Mouse (Mus musculus) embryonic facial prominence, embryonic 11.5 days (tissue): ENCODE data around the gene Myo1a. TPM values are rescaled to one million over a fixed set of nuclear protein-coding genes. Genes with fewer than 3 reads are reported as not detected.

Experiments used
- ATAC-seq: fragments of 200-750 bp; cut with Nextera tagmentation; replicated peaks from 2 replicates; pipeline ENCODE4 v1.8.0; 2017; ENCODE audit warnings: low read depth; ENCODE audit not compliant: insufficient number of reproducible peaks, low FRiP score, low TSS enrichment
- DNase-seq: peaks from one replicate; pipeline ENCODE4 v3.0.0-alpha.2; 2015; ENCODE audit warnings: low spot score
- H3K27ac ChIP-seq: fragments of 300-500 bp; sonication (generic); replicated peaks from 2 replicates; pipeline ENCODE4 v1.5.1; 2014; ENCODE audit warnings: mild to moderate bottlenecking, low read depth, low read length, control low read depth
- H3K27me3 ChIP-seq: fragments of 300-500 bp; sonication (generic); 2 replicates; pipeline ENCODE4 v1.6.1; 2014; ENCODE audit warnings: mild to moderate bottlenecking, low read length, moderate library complexity, mixed read lengths; ENCODE audit not compliant: control insufficient read depth, insufficient read depth
- H3K36me3 ChIP-seq: fragments of 300-500 bp; sonication (generic); replicated peaks from 2 replicates; pipeline ENCODE4 v1.6.1; 2014; ENCODE audit warnings: low read depth, mild to moderate bottlenecking, low read length, moderate library complexity, mixed read lengths; ENCODE audit not compliant: control insufficient read depth, insufficient read depth
- H3K4me1 ChIP-seq: fragments of 300-500 bp; sonication (generic); 2 replicates; pipeline ENCODE4 v1.6.1; 2014; ENCODE audit warnings: low read length, mixed read lengths; ENCODE audit not compliant: control insufficient read depth, insufficient read depth
- H3K4me2 ChIP-seq: fragments of 300-500 bp; sonication (generic); 2 replicates; pipeline ENCODE4 v1.6.1; 2014; ENCODE audit warnings: low read depth, mild to moderate bottlenecking, control low read depth, low read length, moderate library complexity
- H3K4me3 ChIP-seq: fragments of 300-500 bp; sonication (generic); 2 replicates; pipeline ENCODE4 v1.5.1; 2014; ENCODE audit warnings: low read depth, low read length, control low read depth
- H3K9ac ChIP-seq: fragments of 300-500 bp; sonication (generic); replicated peaks from 2 replicates; pipeline ENCODE4 v1.6.1; 2014; ENCODE audit warnings: mild to moderate bottlenecking, control low read depth, low read length
- H3K9me3 ChIP-seq: fragments of 300-500 bp; sonication (generic); replicated peaks from 2 replicates; pipeline ENCODE4 v1.6.1; 2016; ENCODE audit warnings: mild to moderate bottlenecking, low read length, inconsistent platforms, mixed read lengths; ENCODE audit not compliant: control insufficient read depth
- WGBS: fragments of 180-500 bp; shearing (Covaris S2); extraction: QIAGEN DNeasy Blood & Tissue Kit; methylation state at CpG from one replicate; pipeline ENCODE4 v1.1.7; 2014; 5-methylcytosine and 5-hydroxymethylcytosine counted together
- polyA plus RNA-seq: library from polyadenylated mRNA; unstranded; fragments of >200 nt; fragmentation: Nextera tagmentation; extraction: Ambion mirVana; gene quantifications from 2 replicates; pipeline ENCODE4 v1.2.1, GENCODE M21; 2014

The Myo1a gene
- polyA plus RNA-seq, 1 experiment from 2014 or later, result 0.55 TPM

GRCm38 (mm10) chr10:127747254-127747653 is 42.3 kb downstream of the Myo1a start:
- no peaks in the 10 kb centered on the region for H3K27me3 ChIP-seq
- ATAC-seq (no peak), DNase-seq (no peak)
- WGBS, result 93% methylated on average over 8 of the region's 8 CpGs
- H3K36me3 ChIP-seq, result peaks cover 32% of the 10 kb centered on the region
- no peak overlapping the region for H3K4me3 ChIP-seq
- H3K4me2 ChIP-seq, result no peak overlapping the region
- H3K4me1 ChIP-seq, result no peaks in the 10 kb centered on the region
- no peak overlapping the region for H3K27ac ChIP-seq
- H3K9ac ChIP-seq, result no peak overlapping the region
- no peaks in the 10 kb centered on the region for H3K9me3 ChIP-seq

- Histone ChIP-seq H3K36me3 (peaks cover 15% of the 10 kb centered on the region), H3K27ac (no peak overlapping the region), H3K9me3 (no peaks in the 10 kb centered on the region), H3K27me3 (no peaks in the 10 kb centered on the region), H3K9ac (no peak overlapping the region), H3K4me3 (no peak overlapping the region), H3K4me2 (no peak overlapping the region), H3K4me1 (no peaks in the 10 kb centered on the region)
- DNase-seq (no peak), ATAC-seq (no peak)
- WGBS, result 12% methylated on average over 7 of the region's 8 CpGs
Measured at GRCm38 (mm10) chr10:127748847-127749612, 44.1 kb downstream of the Myo1a start.

GRCm38 (mm10) chr10:127750136-127750777 is 45.3 kb downstream of the Myo1a start:
- peak overlapping the region; percentile 6; the same call in 1 of the 2 replicates for H3K4me2 ChIP-seq
- H3K9me3 ChIP-seq, result no peaks in the 10 kb centered on the region
- WGBS, result 54% methylated on average over 24 of the region's 24 CpGs
- H3K9ac ChIP-seq, result no peak overlapping the region; the same call in 1 of the 2 replicates
- no peak for ATAC-seq
- H3K4me1 ChIP-seq, result no peaks in the 10 kb centered on the region
- H3K27ac ChIP-seq, result no peak overlapping the region
- DNase-seq, result no peak
- no peaks in the 10 kb centered on the region for H3K27me3 ChIP-seq
- peaks cover 9% of the 10 kb centered on the region for H3K36me3 ChIP-seq
- H3K4me3 ChIP-seq, result no peak overlapping the region

- H3K27ac ChIP-seq, result no peak within 1 kb of the TSS
- WGBS, result 41% methylated on average over 8 of the region's 8 CpGs
- H3K4me3 ChIP-seq, result no peak within 1 kb of the TSS
- DNase-seq, result no peak
- H3K4me1 ChIP-seq, result no peaks in the 10 kb centered on the region
- no peak within 1 kb of the TSS for H3K9ac ChIP-seq
- no peaks in the 10 kb centered on the region for H3K9me3 ChIP-seq
- H3K36me3 ChIP-seq, result 0 out of 2 replicates have a peak, but pooled peaks cover 2% of the 10 kb centered on the region
- H3K4me2 ChIP-seq, result no peak within 1 kb of the TSS
- ATAC-seq, result no peak
- no peaks in the 10 kb centered on the region for H3K27me3 ChIP-seq
Measured at GRCm38 (mm10) chr10:127751548-127751947, 46.6 kb downstream of the Myo1a start, which contains the start of gene Gpr182. TSS of gene Gpr182 (minus strand) at chr10:127751732.

GRCm38 (mm10) chr10:127754566-127755166 is 49.7 kb downstream of the Myo1a start:
- no peak for ATAC-seq
- no peak for DNase-seq
- WGBS, result 87% methylated on average over 6 of the region's 6 CpGs
- Histone ChIP-seq H3K36me3 (no peaks in the 10 kb centered on the region), H3K9ac (no peak overlapping the region), H3K27me3 (no peaks in the 10 kb centered on the region), H3K4me3 (no peak overlapping the region), H3K4me1 (no peaks in the 10 kb centered on the region), H3K4me2 (no peak overlapping the region), H3K9me3 (no peaks in the 10 kb centered on the region), H3K27ac (no peak overlapping the region)

GRCm38 (mm10) chr10:127755246-127755645 is 50.3 kb downstream of the Myo1a start:
- 81% methylated on average over 3 of the region's 3 CpGs for WGBS
- Histone ChIP-seq H3K4me2 (no peak overlapping the region), H3K9ac (no peak overlapping the region), H3K27me3 (no peaks in the 10 kb centered on the region), H3K36me3 (no peaks in the 10 kb centered on the region), H3K4me1 (no peaks in the 10 kb centered on the region), H3K4me3 (no peak overlapping the region), H3K27ac (no peak overlapping the region), H3K9me3 (no peaks in the 10 kb centered on the region)
- ATAC-seq, result no peak
- DNase-seq, result no peak

- H3K4me2 ChIP-seq, result peak overlapping the region; percentile 11
- H3K4me3 ChIP-seq, result no peak overlapping the region
- H3K9me3 ChIP-seq, result no peaks in the 10 kb centered on the region
- DNase-seq (no peak), ATAC-seq (no peak)
- no peaks in the 10 kb centered on the region for H3K4me1 ChIP-seq
- WGBS, result 51% methylated on average over 18 of the region's 18 CpGs
- H3K9ac ChIP-seq, result no peak overlapping the region
- H3K27ac ChIP-seq, result no peak overlapping the region
- no peaks in the 10 kb centered on the region for H3K27me3 ChIP-seq
- no peaks in the 10 kb centered on the region for H3K36me3 ChIP-seq
Measured at GRCm38 (mm10) chr10:127755770-127756468, 50.9 kb downstream of the Myo1a start.
